Mouse (Mus musculus) olfactory bulb, adult 2 months (tissue): ENCODE results near the gene Acp6.

Experiments used
- CTCF ChIP-seq: fragments of 200-500 bp; IDR thresholded peaks from 2 replicates; pipeline ENCODE4 v1.5.1; 2012; ENCODE audit warnings: low read depth, mild to moderate bottlenecking, low read length, moderate library complexity; ENCODE audit not compliant: insufficient read depth
- POLR2A ChIP-seq: fragments of 200-500 bp; IDR thresholded peaks from 2 replicates; pipeline ENCODE4 v1.6.1; 2012; ENCODE audit warnings: mild to moderate bottlenecking, low read depth, low read length, moderate library complexity; ENCODE audit not compliant: insufficient read depth

GRCm38 (mm10) chr3:97214439-97214838 lies 55.9 kb downstream of the Acp6 start:
- TF ChIP-seq CTCF (no peak), POLR2A (no peak)
